9 mouse cellular contexts compared by ENCODE assay signal in the genomic region with DNA sequence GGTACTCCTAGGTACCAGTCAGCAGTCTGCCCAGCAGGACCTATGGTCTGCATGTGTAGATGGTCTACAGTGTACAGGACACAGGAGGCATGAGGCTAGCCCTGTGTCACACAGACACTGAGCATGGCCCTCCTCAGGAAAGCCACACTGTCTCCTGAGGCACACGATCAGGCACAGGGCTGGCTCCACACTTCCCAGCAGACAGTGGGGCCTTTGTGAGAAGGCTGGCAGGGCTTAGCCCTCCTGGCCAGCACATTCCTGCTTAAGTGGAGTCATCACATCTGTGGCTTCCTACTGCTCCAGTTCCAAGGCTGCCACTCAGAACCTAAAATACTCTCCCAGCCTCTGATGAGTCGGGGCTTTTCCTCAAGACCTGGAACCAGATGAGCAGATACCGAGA. TPM values are rescaled to one million over a fixed set of nuclear protein-coding genes. Genes with fewer than 3 reads are reported as not detected.
A peak's percentile ranks its signal among the peaks of the same experiment; 100 is the strongest.
DNase-seq lines count a peak whose midpoint lies in the region; ATAC-seq and TF ChIP-seq lines count a peak whose summit lies in the region.
"Had no signal": no experiment of that assay in that cellular context is flagged by ENCODE, and none has a peak within 500 bp of the region (broad histone marks: within the 10 kb centered on the region; RNA-seq: fewer than 3 reads in every experiment).

No protein-coding gene starts in this region.

- no peak for TF ChIP-seq RAD21 in CH12.LX (IDR thresholded peaks at IDR 0.05; ENCODE audit: low read depth, low read length)

- dilution Hi-C loops in CH12.LX (cut with MboI; ENCODE audit: extremely low pct_ligation_motif_present, extremely low pct_unique_long_range_greater_than_20kb, low sequenced_read_pairs) = no loop called here

- peaks cover 73% of the 10 kb centered on the region for H3K79me2 ChIP-seq in CH12.LX (replicated peaks; ENCODE audit: control insufficient read depth, extremely low read depth, insufficient read depth, poor library complexity, severe bottlenecking)

- TF ChIP-seq EP300 in CH12.LX (IDR thresholded peaks at IDR 0.05; ENCODE audit: low read length) = no peak

- no peak for ATAC-seq in kidney, embryonic 15.5 days (replicated peaks; ENCODE audit: low FRiP score)
- ATAC-seq in intestine, postnatal 0 days = no peak

- H3K9ac ChIP-seq in kidney, embryonic 15.5 days = no peak overlapping the region
- H3K9ac ChIP-seq in CH12.LX (ENCODE audit: insufficient read depth, low read depth) = no peak overlapping the region
- H3K9ac ChIP-seq in intestine, postnatal 0 days (ENCODE audit: low read depth, low read length) = no peak overlapping the region

- H3K27me3 ChIP-seq in kidney, embryonic 15.5 days = no peaks in the 10 kb centered on the region
- H3K27me3 ChIP-seq in CH12.LX (replicated peaks) = no peaks in the 10 kb centered on the region
- H3K27me3 ChIP-seq in intestine, postnatal 0 days (replicated peaks; ENCODE audit: control insufficient read depth, insufficient read depth, low read length) = no peaks in the 10 kb centered on the region

- no peak for TF ChIP-seq CTCF in CH12.LX (conservative IDR thresholded peaks at IDR 0.05 in 1 of 2, IDR thresholded peaks at IDR 0.05 in 1 of 2; ENCODE audit: low read depth in 2 of 2, low read length in 2 of 2)
- no peak for TF ChIP-seq CTCF in intestine, postnatal 0 days (IDR thresholded peaks at IDR 0.05; ENCODE audit: low read depth)

- H3K9me3 ChIP-seq in kidney, embryonic 15.5 days (replicated peaks) = no peaks in the 10 kb centered on the region
- H3K9me3 ChIP-seq in CH12.LX (replicated peaks; ENCODE audit: low read length) = no peaks in the 10 kb centered on the region
- H3K9me3 ChIP-seq in intestine, postnatal 0 days (ENCODE audit: control insufficient read depth) = no peaks in the 10 kb centered on the region

- in situ Hi-C loops in CH12.LX (cut with MboI; ENCODE audit: low pct_ligation_motif_present, low pct_unique_long_range_greater_than_20kb, low sequenced_read_pairs) = no loop called here

- DNase-seq in kidney, postnatal 25 days = no peak
- DNase-seq in CH12.LX (ENCODE audit: extremely low read depth) (no peak), adipocyte (ENCODE audit: low spot score) (no peak)
- no peak for DNase-seq in spleen, postnatal 4 days (ENCODE audit: low spot score in 2 of 2)
- DNase-seq: gastrocnemius, postnatal 14 days; midbrain, embryonic 14.5 days had no signal

- H3K36me3 ChIP-seq in kidney, embryonic 15.5 days = peaks cover 80% of the 10 kb centered on the region
- peaks cover 73 to 89% of the 10 kb centered on the region in 2 experiments for H3K36me3 ChIP-seq in CH12.LX (replicated peaks in 1 of 2; ENCODE audit: control insufficient read depth in 1 of 2, insufficient read depth in 1 of 2, low read length in 1 of 2)
- peaks cover 87% of the 10 kb centered on the region for H3K36me3 ChIP-seq in intestine, postnatal 0 days (ENCODE audit: control insufficient read depth, insufficient read depth)

- 76% methylated on average over 3 of the region's 3 CpGs for WGBS in kidney, embryonic 15.5 days
- 73% methylated on average over 3 of the region's 3 CpGs for WGBS in intestine, postnatal 0 days

- H3K4me3 ChIP-seq in kidney, embryonic 15.5 days (replicated peaks) = no peak overlapping the region
- H3K4me3 ChIP-seq in CH12.LX (replicated peaks in 1 of 3; ENCODE audit: low read depth in 2 of 3, low read length in 2 of 3, poor library complexity in 1 of 3) = no peak overlapping the region
- no peak overlapping the region for H3K4me3 ChIP-seq in brown adipose tissue, adult 24 weeks (ENCODE audit: insufficient read depth, low read depth, low read length)
- no peak overlapping the region for H3K4me3 ChIP-seq in intestine, postnatal 0 days (ENCODE audit: low read depth, low read length)

- H3K4me1 ChIP-seq in kidney, embryonic 15.5 days = peaks cover 46% of the 10 kb centered on the region
- H3K4me1 ChIP-seq in CH12.LX (ENCODE audit: control insufficient read depth in 1 of 2, insufficient read depth in 2 of 2) = peaks cover 57 to 99% of the 10 kb centered on the region in 2 experiments
- peaks cover 64% of the 10 kb centered on the region for H3K4me1 ChIP-seq in brown adipose tissue, adult 24 weeks (ENCODE audit: control insufficient read depth, insufficient read depth, insufficient read length, low read length)
- peaks cover 17% of the 10 kb centered on the region for H3K4me1 ChIP-seq in intestine, postnatal 0 days (replicated peaks; ENCODE audit: control insufficient read depth, insufficient read depth, low read length)

- H3K27ac ChIP-seq in kidney, embryonic 15.5 days = peak overlapping the region; percentile 3; the same call in 1 of the 2 replicates
- 0 out of 2 replicates have a peak overlapping the region, but pooled peaks have one; percentile 8 for H3K27ac ChIP-seq in CH12.LX (ENCODE audit: insufficient read depth, low read depth)
- peak overlapping the region; percentile 32 for H3K27ac ChIP-seq in brown adipose tissue, adult 24 weeks (replicated peaks; ENCODE audit: low read depth, low read length)
- H3K27ac ChIP-seq in intestine, postnatal 0 days (ENCODE audit: low read depth, low read length) = 0 out of 2 replicates have a peak overlapping the region, but pooled peaks have one; percentile 35

- no peak for TF ChIP-seq POLR2A in CH12.LX (IDR thresholded peaks at IDR 0.05; ENCODE audit: low read depth, low read length)

- no peak overlapping the region for H3K4me2 ChIP-seq in kidney, embryonic 15.5 days
- no peak overlapping the region for H3K4me2 ChIP-seq in CH12.LX (ENCODE audit: insufficient read depth, low read depth, poor library complexity, severe bottlenecking)
- H3K4me2 ChIP-seq in intestine, postnatal 0 days (replicated peaks; ENCODE audit: low read depth) = no peak overlapping the region

TF ChIP-seq in CH12.LX, 34 proteins besides CTCF, POLR2A, EP300 and RAD21:
- no peak for TF ChIP-seq ZKSCAN1 (IDR thresholded peaks at IDR 0.05; ENCODE audit: borderline replicate concordance, low read depth, low read length)
- no peak for TF ChIP-seq CHD2 (IDR thresholded peaks at IDR 0.05; ENCODE audit: low read length)
- TF ChIP-seq IRF4 (IDR thresholded peaks at IDR 0.05; ENCODE audit: low read depth, low read length) = no peak
- no peak for TF ChIP-seq TCF12 (IDR thresholded peaks at IDR 0.05; ENCODE audit: low read depth, low read length)
- TF ChIP-seq PAX5 (IDR thresholded peaks at IDR 0.05; ENCODE audit: low read length) = no peak
- TF ChIP-seq USF1 (IDR thresholded peaks at IDR 0.05; ENCODE audit: low read depth, low read length) = no peak
- no peak for TF ChIP-seq NRF1 (IDR thresholded peaks at IDR 0.05; ENCODE audit: low read depth, low read length)
- TF ChIP-seq TBP (conservative IDR thresholded peaks at IDR 0.05; ENCODE audit: low read depth, low read length) = no peak
- no peak for TF ChIP-seq HCFC1 (IDR thresholded peaks at IDR 0.05; ENCODE audit: low read depth, low read length)
- no peak for TF ChIP-seq USF2 (conservative IDR thresholded peaks at IDR 0.05; ENCODE audit: low read depth, low read length)
- no peak for TF ChIP-seq KAT2A (IDR thresholded peaks at IDR 0.05; ENCODE audit: insufficient replicate concordance, low read length)
- no peak for TF ChIP-seq ELF1 (IDR thresholded peaks at IDR 0.05; ENCODE audit: low read depth, low read length)
- no peak for TF ChIP-seq RCOR1 (conservative IDR thresholded peaks at IDR 0.05; ENCODE audit: low read depth, low read length)
- TF ChIP-seq MAFK (IDR thresholded peaks at IDR 0.05; ENCODE audit: insufficient replicate concordance, low read length) = no peak
- TF ChIP-seq SMC3 (IDR thresholded peaks at IDR 0.05; ENCODE audit: low read depth, low read length) = no peak
TF ChIP-seq in CH12.LX: peak in this region for 0.

RNA-seq across cellular contexts. Expression of a gene that starts 38.2 kb away (rescaled TPM):
- polyA plus RNA-seq in kidney, embryonic 15.5 days (2015; fragmentation: Nextera tagmentation; extraction: Ambion mirVana) = 56.2 and 60.2 TPM in 2 replicates
- total RNA-seq in CH12.LX (2012; rRNA removed) (128 and 146 TPM in 2 replicates), CH12.LX (2014; rRNA removed) (43.8 and 46.4 TPM in 2 replicates)
- polyA plus RNA-seq in CH12.LX (2012; ENCODE audit: insufficient read length, low read depth) = 165 and 178 TPM in 2 replicates
- polyA plus RNA-seq in brown adipose tissue, adult 24 weeks (2012; ENCODE audit: insufficient read depth, insufficient read length, missing spikeins) = 36.0 and 59.3 TPM in 2 replicates
- polyA plus RNA-seq in intestine, postnatal 0 days (2015; fragmentation: Nextera tagmentation; extraction: Ambion mirVana) = 25.7 and 27.7 TPM in 2 replicates

RNA-seq across cellular contexts. Expression of a gene that starts 46.9 kb away (rescaled TPM):
- polyA plus RNA-seq in kidney, embryonic 15.5 days (2015; fragmentation: Nextera tagmentation; extraction: Ambion mirVana) = 0.26 and 0.45 TPM in 2 replicates
- total RNA-seq in CH12.LX (2012; rRNA removed) (0.17 TPM in 1 of 2 replicates, not detected in the other), CH12.LX (2014; rRNA removed) (0.15 and 0.84 TPM in 2 replicates)
- 0.14 and 0.50 TPM in 2 replicates for polyA plus RNA-seq in CH12.LX (2012; ENCODE audit: insufficient read length, low read depth)
- not detected in 2 replicates for polyA plus RNA-seq in brown adipose tissue, adult 24 weeks (2012; ENCODE audit: insufficient read depth, insufficient read length, missing spikeins)
- polyA plus RNA-seq in intestine, postnatal 0 days (2015; fragmentation: Nextera tagmentation; extraction: Ambion mirVana) = not detected in 2 replicates
- total RNA-seq: gastrocnemius, postnatal 14 days had no signal
